Mouse (Mus musculus): ENCODE data around the gene Mxra7.
"Not testable (repeated sequence)": the region's sequence is repeated elsewhere in the genome, so short reads cannot be mapped to it uniquely, and the experiment has no call there.

Mxra7 gene

GRCm38 (mm10) chr11:116847187-116848085, 19.6 kb upstream of the Mxra7 start:
- DNase-seq (ENCODE audit: low spot score in 2 of 2) = no peak

DNA sequence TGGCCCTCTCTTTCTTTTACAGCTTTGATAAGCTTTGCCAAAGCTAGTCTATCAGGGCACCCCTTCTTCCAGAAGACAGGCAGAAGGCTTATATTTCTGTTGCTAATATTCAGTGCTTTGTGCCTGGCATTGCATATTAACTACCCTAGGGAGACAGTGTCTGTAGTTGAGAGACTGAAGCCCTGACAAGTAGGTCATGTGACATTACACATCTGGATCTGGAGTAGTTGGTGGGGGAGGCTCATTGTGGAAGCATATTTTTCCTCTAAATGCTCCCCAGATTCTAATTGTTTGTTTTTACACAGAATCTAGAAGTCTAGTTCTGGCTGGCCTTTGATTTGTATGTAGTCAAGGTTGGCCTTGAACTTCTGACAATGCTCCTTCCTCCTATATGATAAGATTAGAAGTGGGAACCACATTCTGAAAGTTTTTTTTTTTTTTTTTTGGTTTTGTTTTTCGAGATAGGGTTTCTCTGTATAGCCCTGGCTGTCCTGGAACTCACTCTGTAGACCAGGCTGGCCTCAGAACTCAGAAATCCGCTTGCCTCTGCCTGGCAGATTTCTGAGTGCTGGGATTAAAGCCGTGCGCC, 18.8 kb upstream of the Mxra7 start:
- DNase-seq (ENCODE audit: low spot score in 2 of 2) = no peak

GRCm38 (mm10) chr11:116843261-116844233, 15.7 kb upstream of the Mxra7 start, which contains the start of the genes Mettl23 and Jmjd6:
Mettl23 (plus strand) TSS chr11:116843278.
Jmjd6 (minus strand) TSS chr11:116843449.
- peak; percentile 96 for DNase-seq (ENCODE audit: low spot score in 2 of 2)

- peak; percentile 49 to 64 for DNase-seq (ENCODE audit: low spot score in 2 of 2)
Observed at GRCm38 (mm10) chr11:116842531-116843260, 14.8 kb upstream of the Mxra7 start.

DNA sequence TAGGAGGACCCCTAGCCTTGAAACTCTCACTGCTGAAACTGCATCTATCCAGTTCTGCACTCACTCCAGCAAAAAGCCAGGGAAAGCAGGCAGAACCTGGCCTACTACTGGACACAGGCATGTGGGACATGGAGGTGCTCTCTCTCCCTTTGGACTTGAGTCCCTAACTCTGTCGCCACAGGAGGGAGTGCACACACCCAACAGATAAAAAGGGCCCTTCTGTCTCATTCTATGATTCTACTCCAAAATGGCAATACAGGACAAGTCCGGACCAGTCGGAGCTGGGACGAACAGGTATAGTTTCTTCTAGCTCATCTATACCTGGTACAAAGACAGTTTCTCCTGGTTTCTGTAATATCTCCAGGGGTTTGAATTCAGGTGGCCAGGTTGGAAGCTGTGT, 12.9 kb upstream of the Mxra7 start:
- DNase-seq (ENCODE audit: low spot score in 2 of 2) = no peak

DNA sequence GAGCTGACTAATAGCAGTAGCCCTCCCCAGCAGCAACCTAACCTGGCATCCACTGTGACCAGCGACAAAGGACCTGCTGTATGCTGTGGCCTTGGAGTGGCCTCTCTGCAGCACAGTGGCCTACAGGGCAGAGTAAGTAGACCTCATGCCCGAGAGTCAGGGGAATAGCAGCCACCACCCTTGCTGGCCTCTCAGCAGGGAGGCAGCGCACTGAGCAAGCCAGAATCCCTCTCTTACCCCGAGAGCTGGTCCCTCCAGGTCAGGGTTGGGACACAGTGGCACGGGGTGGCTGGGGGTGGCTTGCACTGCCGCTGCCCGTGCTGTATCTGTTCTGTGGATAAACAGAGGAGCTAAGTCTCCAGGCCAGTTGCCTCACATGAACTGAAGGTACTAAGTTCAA, 11.8 kb upstream of the Mxra7 start:
- DNase-seq (ENCODE audit: low spot score in 2 of 2) = no peak

DNA sequence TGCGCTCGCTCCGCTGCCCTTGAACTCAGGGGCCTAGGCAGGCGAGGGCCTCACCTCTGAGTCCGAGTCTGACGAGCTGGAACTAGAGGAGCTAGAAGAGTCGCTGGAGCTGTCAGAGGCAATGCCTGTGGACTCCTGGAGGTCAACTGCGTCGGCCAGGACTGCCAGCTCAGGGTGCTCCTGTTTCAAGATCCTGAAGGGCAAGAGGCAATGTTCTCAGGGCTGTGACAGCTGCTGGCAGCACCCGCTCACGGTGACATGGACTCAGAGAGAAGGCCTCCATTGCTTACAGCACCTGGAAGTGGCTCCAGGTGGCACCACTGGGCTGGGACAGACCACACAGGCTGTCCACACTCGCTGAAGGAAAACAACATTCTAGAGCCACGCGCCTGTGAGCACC, 11.1 kb upstream of the Mxra7 start:
- no peak for DNase-seq (ENCODE audit: low spot score in 2 of 2)

GRCm38 (mm10) chr11:116837441-116837840, 9.6 kb upstream of the Mxra7 start:
- DNase-seq (ENCODE audit: low spot score in 2 of 2) = no peak

DNA sequence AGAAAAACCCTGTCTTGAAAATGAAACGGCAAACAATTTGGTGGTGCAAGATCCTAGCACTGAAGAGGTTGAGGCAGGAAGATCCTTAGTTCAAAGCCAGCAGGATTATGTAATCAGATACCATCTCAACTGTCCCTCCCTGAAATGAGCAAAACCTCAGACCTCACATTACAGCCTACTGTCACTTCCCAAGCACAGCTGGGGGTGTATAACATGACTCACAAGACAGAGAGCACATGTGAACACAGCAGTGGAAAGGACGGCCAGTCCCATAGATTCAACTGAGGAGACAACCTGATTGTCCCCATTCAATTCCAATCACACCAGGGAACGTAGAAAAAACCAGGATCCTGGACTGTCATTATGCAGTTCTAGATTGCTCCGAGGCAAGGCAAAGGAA, 8.4 kb upstream of the Mxra7 start:
- DNase-seq (ENCODE audit: low spot score in 2 of 2) = no peak

DNA sequence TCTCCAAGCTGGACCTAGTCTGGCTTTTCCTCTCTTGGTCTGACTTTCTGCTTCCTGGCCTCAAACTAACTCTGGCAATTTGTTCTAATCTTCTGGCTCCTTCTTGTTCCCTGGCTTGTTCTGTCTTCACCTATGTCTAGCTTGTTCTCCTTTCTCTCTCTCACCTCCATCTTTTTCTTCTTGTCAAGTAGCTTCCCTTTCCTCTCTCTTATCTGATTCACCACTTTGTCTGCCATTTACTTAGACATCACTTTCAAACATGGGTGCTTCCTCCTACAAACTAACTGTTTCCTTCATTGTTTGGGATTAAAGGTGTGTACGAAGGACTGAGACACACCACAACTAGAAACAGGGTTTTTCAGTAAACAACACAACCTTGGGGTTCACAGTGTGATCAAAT, 7.1 kb upstream of the Mxra7 start:
- DNase-seq (ENCODE audit: low spot score in 2 of 2) = no peak

GRCm38 (mm10) chr11:116832172-116832685, 4.4 kb upstream of the Mxra7 start:
- no peak for DNase-seq (ENCODE audit: low spot score in 2 of 2)

GRCm38 (mm10) chr11:116826550-116827504, 1.0 kb downstream of the Mxra7 start:
- DNase-seq (ENCODE audit: low spot score in 2 of 2) = no peak

DNA sequence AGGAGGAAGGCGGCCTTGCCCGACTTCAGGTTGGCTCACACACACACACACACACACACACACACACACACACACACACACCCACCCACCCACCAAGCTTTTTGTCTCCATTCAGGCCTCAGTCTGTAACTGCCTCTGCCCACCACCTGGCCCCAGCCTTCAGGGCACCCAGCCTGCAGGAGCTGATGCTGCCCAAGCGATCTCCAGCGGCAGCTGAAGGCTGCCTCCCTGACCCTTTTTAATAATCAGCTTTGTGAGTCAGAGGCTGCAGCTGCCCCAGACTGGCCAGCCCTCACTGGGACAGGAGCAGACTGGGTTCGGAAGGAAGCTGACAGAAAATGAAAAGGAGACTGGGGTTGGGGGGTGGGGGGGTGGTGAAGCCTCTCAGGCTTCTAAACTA, 2.6 kb downstream of the Mxra7 start:
- DNase-seq (ENCODE audit: low spot score in 2 of 2) = no peak

GRCm38 (mm10) chr11:116823885-116824284, 4.0 kb downstream of the Mxra7 start:
- DNase-seq (ENCODE audit: low spot score in 2 of 2) = not testable (repeated sequence)

DNA sequence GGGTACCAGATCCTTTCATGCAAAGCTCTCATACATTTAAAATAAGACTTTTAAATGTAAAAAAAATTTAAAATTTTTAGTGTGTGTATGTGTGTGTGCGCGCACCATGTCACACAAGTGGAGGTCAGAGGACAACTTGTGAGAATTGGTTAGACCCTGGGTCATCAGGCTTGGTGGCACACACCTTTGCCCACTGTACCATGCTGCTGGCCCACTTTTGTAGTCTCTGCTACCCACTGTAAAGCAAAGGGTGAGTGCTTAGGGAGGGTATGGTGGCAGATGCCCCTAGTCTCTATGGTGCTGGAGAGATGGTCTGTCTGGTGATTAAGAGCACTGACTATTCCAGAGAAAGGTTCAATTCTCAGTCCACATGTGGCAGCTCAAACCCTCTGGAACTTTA, 4.6 kb downstream of the Mxra7 start:
- DNase-seq (ENCODE audit: low spot score in 2 of 2) = no peak

- no peak for DNase-seq (ENCODE audit: low spot score in 2 of 2)
Observed at GRCm38 (mm10) chr11:116822626-116823025, 5.2 kb downstream of the Mxra7 start.

GRCm38 (mm10) chr11:116822215-116822614, 5.6 kb downstream of the Mxra7 start:
- DNase-seq (ENCODE audit: low spot score in 2 of 2) = no peak

GRCm38 (mm10) chr11:116821057-116821940, 6.5 kb downstream of the Mxra7 start:
- no peak for DNase-seq (ENCODE audit: low spot score in 2 of 2)
